Mouse (Mus musculus) lung, postnatal 25 days (tissue): ENCODE measurements around the gene Unc45b.
"Not testable (repeated sequence)": the region's sequence is repeated elsewhere in the genome, so short reads cannot be mapped to it uniquely, and the experiment has no call there.

Experiments used
- DNase-seq: peaks from one replicate; pipeline ENCODE4 v3.0.0; 2022; ENCODE audit warnings: low spot score

The Unc45b gene

GRCm38 (mm10) chr11:82947457-82947856 lies 37.1 kb downstream of the Unc45b start:
- DNase-seq = peak; percentile 22

GRCm38 (mm10) chr11:82949036-82949435 lies 38.7 kb downstream of the Unc45b start:
- DNase-seq = peak; percentile 80

- DNase-seq = peak; percentile 61
Observed at GRCm38 (mm10) chr11:82950736-82951481, 40.6 kb downstream of the Unc45b start, which contains the start of gene Slfn5. Gene Slfn5 (plus strand): TSS chr11:82951349.

GRCm38 (mm10) chr11:82951865-82952611 lies 41.7 kb downstream of the Unc45b start:
- peak; percentile 80 for DNase-seq

GRCm38 (mm10) chr11:82952612-82953542 lies 42.5 kb downstream of the Unc45b start:
- DNase-seq = peak; percentile 64

- DNase-seq = no peak
Observed at GRCm38 (mm10) chr11:82954631-82955030, 44.3 kb downstream of the Unc45b start.

GRCm38 (mm10) chr11:82956925-82957324 lies 46.6 kb downstream of the Unc45b start:
- DNase-seq = no peak

GRCm38 (mm10) chr11:82959613-82960012 lies 49.3 kb downstream of the Unc45b start:
- peak; percentile 63 for DNase-seq

GRCm38 (mm10) chr11:82961743-82962142 lies 51.4 kb downstream of the Unc45b start:
- DNase-seq = no peak

- DNase-seq = no peak
Observed at GRCm38 (mm10) chr11:82962215-82962614, 51.9 kb downstream of the Unc45b start.

- DNase-seq = no peak
Observed at GRCm38 (mm10) chr11:82970712-82971589, 60.6 kb downstream of the Unc45b start.

GRCm38 (mm10) chr11:82971590-82971974 lies 61.2 kb downstream of the Unc45b start:
- no peak for DNase-seq

GRCm38 (mm10) chr11:82973916-82974315 lies 63.6 kb downstream of the Unc45b start:
- DNase-seq = peak; percentile 21

GRCm38 (mm10) chr11:82982409-82982808 lies 72.1 kb downstream of the Unc45b start:
- not testable (repeated sequence) for DNase-seq

- no peak for DNase-seq
Observed at GRCm38 (mm10) chr11:82983193-82983592, 72.8 kb downstream of the Unc45b start.

- no peak for DNase-seq
Observed at GRCm38 (mm10) chr11:82987621-82988020, 77.3 kb downstream of the Unc45b start.

- peak; percentile 14 for DNase-seq
Observed at GRCm38 (mm10) chr11:82989357-82989756, 79.0 kb downstream of the Unc45b start.

GRCm38 (mm10) chr11:82990612-82991385 lies 80.4 kb downstream of the Unc45b start:
- peak; percentile 23 for DNase-seq

- DNase-seq = peak; percentile 21
Observed at GRCm38 (mm10) chr11:82991469-82992166, 81.3 kb downstream of the Unc45b start, which contains the start of gene Slfn9. Gene Slfn9 (minus strand): TSS chr11:82991830.
